Mouse (Mus musculus) ES-E14 (cell line): ENCODE measurements around the gene Fbxl4. TPM values are rescaled to one million over a fixed set of nuclear protein-coding genes. Genes with fewer than 3 reads are reported as not detected.

Experiments used
- DNase-seq: peaks from one replicate; pipeline ENCODE4 v3.0.0-alpha.2; 2013; ENCODE audit warnings: low read depth, low spot score
- H3K27ac ChIP-seq: 2 replicates; pipeline ENCODE4 v1.5.1; 2012; ENCODE audit warnings: low read depth, mild to moderate bottlenecking, low read length, moderate library complexity, mixed read lengths; ENCODE audit not compliant: poor library complexity, insufficient read depth, severe bottlenecking
- H3K36me3 ChIP-seq: 2 replicates; pipeline ENCODE4 v1.6.1; 2012; ENCODE audit warnings: mild to moderate bottlenecking, low read length, moderate library complexity, mixed read lengths; ENCODE audit not compliant: control insufficient read depth, poor library complexity, insufficient read depth, severe bottlenecking
- H3K4me1 ChIP-seq, 2 experiments: fragments of 150-350 bp in 1 of 2; sonication (generic) in 1 of 2; 2 replicates each; pipeline ENCODE4 v1.6.1; 2012; ENCODE audit warnings: low read length in 2 of 2, mild to moderate bottlenecking in 1 of 2, mixed read lengths in 1 of 2; ENCODE audit not compliant: control insufficient read depth in 2 of 2, insufficient read depth in 2 of 2, poor library complexity in 1 of 2
- H3K4me3 ChIP-seq, 2 experiments: fragments of 150-350 bp in 1 of 2; sonication (generic) in 1 of 2; 2 replicates each; pipeline ENCODE4 v1.5.1; 2012; ENCODE audit warnings: low read length in 2 of 2, low read depth in 1 of 2, mild to moderate bottlenecking in 1 of 2, mixed read lengths in 1 of 2; ENCODE audit not compliant: insufficient read depth in 1 of 2, poor library complexity in 1 of 2, severe bottlenecking in 1 of 2
- H3K9ac ChIP-seq: 2 replicates; pipeline ENCODE4 v1.6.1; 2012; ENCODE audit warnings: low read depth, mild to moderate bottlenecking, low read length, mixed read lengths; ENCODE audit not compliant: poor library complexity, insufficient read depth, severe bottlenecking
- H3K9me3 ChIP-seq: fragments of 150-350 bp; sonication (generic); 2 replicates; pipeline ENCODE4 v1.6.1; 2012; ENCODE audit warnings: low read depth, mild to moderate bottlenecking, low read length; ENCODE audit not compliant: control insufficient read depth, insufficient read depth
- CHD2 ChIP-seq: IDR thresholded peaks from 2 replicates; pipeline ENCODE4 v1.6.1; 2014; ENCODE audit warnings: mild to moderate bottlenecking, low read depth, low read length, inconsistent platforms
- HCFC1 ChIP-seq: IDR thresholded peaks from 2 replicates; pipeline ENCODE4 v1.6.1; 2012; ENCODE audit warnings: low read length, inconsistent platforms, borderline replicate concordance; ENCODE audit not compliant: insufficient read depth
- MAFK ChIP-seq: IDR thresholded peaks from 2 replicates; pipeline ENCODE4 v1.6.1; 2014; ENCODE audit warnings: mild to moderate bottlenecking, low read depth, low read length, inconsistent platforms; ENCODE audit not compliant: insufficient read depth
- ZC3H11A ChIP-seq: IDR thresholded peaks from 2 replicates; pipeline ENCODE4 v1.6.1; 2012; ENCODE audit warnings: low read depth, mild to moderate bottlenecking, inconsistent platforms, low read length, borderline replicate concordance
- ZNF384 ChIP-seq: IDR thresholded peaks from 2 replicates; pipeline ENCODE4 v1.6.1; 2012; ENCODE audit warnings: low read depth, low read length, inconsistent platforms
- in situ Hi-C, 2 experiments: fragments of 600-800 bp; cut with MboI; formaldehyde crosslinking; loops; one replicate each; pipeline ENCODE4 v1.15.1; 2025; ENCODE audit warnings: low sequenced_read_pairs in 2 of 2, inconsistent platforms in 1 of 2; ENCODE audit not compliant: unreplicated experiment in 2 of 2
- total RNA-seq: library from RNA; depleted of rRNA; stranded (reverse); fragments of 300-350 nt; gene quantifications from 2 replicates; pipeline ENCODE4 v1.2.3, GENCODE M21; 2012

The Fbxl4 gene
- total RNA-seq, 1 experiment, result 9.7 TPM

DNA sequence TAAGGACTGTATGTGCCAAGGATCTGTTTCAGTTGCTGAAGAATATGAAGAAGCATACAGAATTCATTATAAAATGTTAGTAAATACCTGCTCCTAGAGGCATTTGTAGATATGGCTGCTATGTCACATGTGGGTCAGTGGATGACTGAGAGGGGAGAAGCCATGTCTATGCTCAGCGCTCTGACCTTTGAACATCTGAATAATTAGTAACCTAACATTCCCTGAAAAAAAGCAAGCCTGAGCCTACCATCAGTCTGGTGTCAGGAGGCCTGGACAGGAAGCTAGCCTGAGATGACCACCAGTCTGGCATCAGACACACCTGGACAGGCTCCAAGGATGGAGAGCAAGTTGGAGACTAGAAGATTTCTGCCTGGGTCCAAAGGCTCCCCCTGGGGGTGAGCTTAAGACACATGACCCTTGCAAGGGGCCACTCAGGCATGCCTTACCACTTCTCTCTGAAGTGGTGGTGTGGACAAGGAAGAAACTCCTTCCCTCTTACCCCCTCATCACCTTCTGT, 39.2 kb downstream of the Fbxl4 start:
- Histone ChIP-seq H3K9me3 (no peaks in the 10 kb centered on the region), H3K36me3 (no peaks in the 10 kb centered on the region), H3K4me1 (no peaks in the 10 kb centered on the region), H3K9ac (no peak overlapping the region), H3K4me3 (no peak overlapping the region), H3K27ac (no peak overlapping the region)
- no peak for TF ChIP-seq ZC3H11A
- no peak for TF ChIP-seq HCFC1
- TF ChIP-seq MAFK, result no peak
- TF ChIP-seq CHD2, result no peak
- no peak for TF ChIP-seq ZNF384
- in situ Hi-C loops, result no loop called here
- DNase-seq, result no peak

GRCm38 (mm10) chr4:22397003-22397402, 39.7 kb downstream of the Fbxl4 start:
- Histone ChIP-seq H3K9ac (no peak overlapping the region), H3K36me3 (no peaks in the 10 kb centered on the region), H3K9me3 (no peaks in the 10 kb centered on the region), H3K4me3 (no peak overlapping the region), H3K27ac (no peak overlapping the region), H3K4me1 (no peaks in the 10 kb centered on the region)
- no peak for DNase-seq
- no peak for TF ChIP-seq MAFK
- no peak for TF ChIP-seq CHD2
- in situ Hi-C loops, result no loop called here

GRCm38 (mm10) chr4:22402032-22402431, 44.7 kb downstream of the Fbxl4 start:
- no peak for DNase-seq
- Histone ChIP-seq H3K9ac (no peak overlapping the region), H3K9me3 (no peaks in the 10 kb centered on the region), H3K4me1 (no peaks in the 10 kb centered on the region), H3K27ac (no peak overlapping the region), H3K4me3 (no peak overlapping the region), H3K36me3 (no peaks in the 10 kb centered on the region)
- TF ChIP-seq CHD2, result no peak
- no peak for TF ChIP-seq MAFK
- in situ Hi-C loops, result no loop called here

DNA sequence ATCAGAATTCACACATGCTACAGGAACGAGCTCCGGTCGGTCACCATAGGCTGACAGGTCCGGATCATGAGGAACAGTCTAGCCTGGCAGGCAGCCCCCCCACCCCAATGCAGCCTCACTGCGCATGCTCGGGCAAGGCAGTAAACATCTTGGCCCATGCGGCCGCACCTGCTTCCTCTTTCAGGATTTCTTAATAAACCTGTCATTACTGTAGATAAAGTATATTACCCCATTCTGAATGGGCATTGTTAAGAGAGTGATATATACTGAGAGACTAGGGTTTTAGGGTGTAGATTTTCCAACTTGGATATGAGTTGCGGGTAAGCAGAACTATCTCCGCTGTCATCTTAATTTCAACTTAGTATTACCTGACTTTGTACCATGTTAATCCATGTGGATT, 45.6 kb downstream of the Fbxl4 start:
- no peaks in the 10 kb centered on the region for H3K4me1 ChIP-seq
- no peak for TF ChIP-seq CHD2
- no peak overlapping the region for H3K9ac ChIP-seq
- H3K4me3 ChIP-seq, result no peak overlapping the region
- in situ Hi-C loops, result no loop called here
- no peak overlapping the region for H3K27ac ChIP-seq
- DNase-seq, result no peak
- no peaks in the 10 kb centered on the region for H3K9me3 ChIP-seq
- H3K36me3 ChIP-seq, result no peaks in the 10 kb centered on the region

- Histone ChIP-seq H3K27ac (no peak overlapping the region), H3K9me3 (no peaks in the 10 kb centered on the region), H3K4me3 (no peak overlapping the region), H3K36me3 (no peaks in the 10 kb centered on the region), H3K9ac (no peak overlapping the region), H3K4me1 (no peaks in the 10 kb centered on the region)
- DNase-seq, result no peak
- in situ Hi-C loops, result no loop called here
- TF ChIP-seq HCFC1 (no peak), CHD2 (no peak), MAFK (no peak), ZC3H11A (no peak), ZNF384 (no peak)
These were observed 63.3 kb downstream of the Fbxl4 start for GRCm38 (mm10) chr4:22420627-22421026.
